Mouse (Mus musculus) lung, postnatal 10 days (tissue): ENCODE data around the gene F3.
A peak's percentile ranks its signal among the peaks of the same experiment; 100 is the strongest.
"Not testable (repeated sequence)": the region's sequence is repeated elsewhere in the genome, so short reads cannot be mapped to it uniquely, and the experiment has no call there.

Source experiments
- DNase-seq: peaks from one replicate; pipeline ENCODE4 v3.0.0; 2021

F3 gene

GRCm38 (mm10) chr3:121739489-121740213, 16.3 kb downstream of the F3 start:
- no peak for DNase-seq

DNA sequence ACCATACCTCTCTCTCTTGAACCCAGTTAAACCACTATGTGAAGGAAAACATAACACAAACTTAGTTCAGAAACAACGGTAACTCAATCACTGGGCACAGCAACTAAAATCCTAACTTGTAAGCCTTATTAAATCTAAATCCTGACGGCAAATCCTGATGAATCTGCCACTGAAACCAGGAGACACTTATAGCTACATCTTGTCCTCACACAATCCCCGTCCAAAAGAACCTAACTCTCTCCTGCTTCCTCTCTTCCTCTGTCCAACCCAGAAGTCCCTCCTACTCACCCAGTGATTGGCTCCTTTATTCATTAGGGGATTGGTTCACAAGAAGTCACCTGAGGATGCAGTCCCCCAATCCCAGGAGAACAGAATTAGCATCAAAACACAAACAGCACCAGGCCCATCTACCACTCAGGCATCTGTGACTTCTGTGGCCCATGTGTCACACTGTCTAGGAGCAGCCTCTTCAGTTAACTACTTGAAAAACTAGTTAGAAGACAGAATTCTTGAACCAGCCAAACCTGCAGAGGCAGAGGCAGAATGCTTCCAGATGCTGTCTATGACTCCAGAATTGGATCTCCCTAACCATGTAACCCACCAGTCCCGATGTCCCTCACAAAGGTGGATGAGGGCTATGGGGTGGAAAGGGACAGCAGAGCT, 18.0 kb downstream of the F3 start:
- not testable (repeated sequence) for DNase-seq

DNA sequence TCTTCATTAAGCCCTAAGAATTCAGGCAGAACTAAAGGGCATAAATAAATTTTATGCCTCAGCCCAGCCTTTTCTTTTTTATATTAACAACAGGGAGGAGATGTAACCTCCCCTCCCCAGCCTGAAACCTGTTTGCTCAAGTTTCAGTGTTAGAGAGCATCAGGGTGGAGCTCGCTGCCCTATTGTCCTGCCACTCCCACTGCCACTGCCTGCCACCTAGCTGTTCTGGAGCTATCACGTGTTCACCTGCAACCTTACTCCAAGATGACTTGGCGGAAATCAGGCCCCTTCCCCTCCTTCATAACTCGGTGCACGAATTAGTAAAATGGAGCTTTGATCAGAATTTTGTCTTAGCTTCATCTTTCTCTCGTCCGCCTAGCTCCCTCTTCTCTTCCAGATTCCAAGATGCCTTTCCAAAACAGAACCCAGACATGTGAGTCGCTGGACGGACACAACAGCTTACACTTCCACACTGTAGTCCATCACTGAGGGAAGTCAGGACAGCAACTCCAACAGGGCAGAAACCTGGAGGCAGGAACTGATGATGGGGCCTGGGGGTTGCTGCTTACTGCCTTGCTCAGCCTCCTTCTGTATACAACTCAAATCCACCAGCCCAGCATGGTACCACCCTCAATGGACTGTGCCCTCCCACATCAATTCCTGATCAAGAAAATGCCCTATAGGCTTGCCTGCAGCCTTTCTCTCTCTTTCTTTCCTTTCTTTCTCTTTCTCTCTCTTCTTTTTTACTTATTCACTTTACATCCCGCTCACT, 31.2 kb downstream of the F3 start:
- DNase-seq: not testable (repeated sequence)

DNA sequence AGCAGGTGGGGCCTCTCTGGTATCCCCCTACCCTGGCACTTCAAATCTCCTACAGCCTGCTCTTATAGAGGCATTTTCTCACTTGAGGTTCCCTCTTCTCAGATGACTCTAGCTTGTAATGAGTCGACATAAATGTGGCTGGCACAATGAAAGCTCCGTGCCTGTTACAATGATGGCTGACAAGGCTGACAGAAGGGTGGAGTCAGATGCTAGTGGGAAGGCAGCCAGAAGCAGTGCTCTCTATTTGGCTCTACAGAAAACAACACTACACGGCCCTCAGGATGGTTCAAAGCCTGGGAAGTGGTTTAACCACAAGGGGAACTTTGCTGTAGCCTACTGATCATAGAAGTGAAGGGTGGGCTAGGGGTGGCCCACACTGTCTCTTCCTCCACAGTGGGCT, 31.8 kb downstream of the F3 start:
- peak; percentile 53 for DNase-seq

DNA sequence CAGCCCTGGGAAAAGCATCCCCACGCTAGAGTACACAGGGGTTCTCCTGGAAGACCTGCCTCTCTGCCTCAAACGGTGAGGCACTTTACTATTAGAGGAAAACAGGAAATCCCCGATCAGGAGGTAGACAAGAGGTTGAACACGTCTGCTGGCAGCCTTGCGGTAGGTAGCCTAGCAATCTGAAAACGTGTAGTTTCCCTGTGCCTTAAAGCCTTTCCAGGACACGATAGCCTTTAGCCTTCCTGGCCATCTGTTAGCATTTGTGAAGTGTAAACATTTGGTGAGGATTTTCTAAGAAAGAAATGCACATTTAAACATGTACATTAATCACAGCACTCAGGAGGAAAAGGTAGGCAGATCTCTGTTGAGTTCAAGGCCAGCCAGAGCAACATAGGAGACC, 35.0 kb downstream of the F3 start:
- DNase-seq: no peak

- DNase-seq: no peak
Measured at GRCm38 (mm10) chr3:121762056-121762852, 38.9 kb downstream of the F3 start.

GRCm38 (mm10) chr3:121766048-121766447, 42.7 kb downstream of the F3 start:
- no peak for DNase-seq

DNA sequence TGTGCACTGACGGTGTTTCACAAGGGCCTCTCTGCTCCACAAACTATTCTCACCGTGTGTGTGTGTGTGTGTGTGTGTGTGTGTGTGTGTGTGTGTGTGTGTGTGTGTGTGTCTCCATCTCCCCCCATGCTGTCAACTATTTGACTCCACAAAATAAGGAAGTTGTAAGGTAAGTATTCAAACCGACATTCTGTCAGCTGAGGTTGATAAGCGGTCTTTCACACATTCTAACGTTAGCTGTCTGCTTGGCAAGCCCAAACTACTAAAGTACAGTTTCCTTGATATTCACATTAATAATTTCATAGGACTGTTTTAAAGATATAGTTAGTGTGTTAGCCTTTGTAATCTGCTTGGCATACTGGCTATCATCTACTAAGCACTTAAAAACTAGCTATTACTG, 43.5 kb downstream of the F3 start:
- DNase-seq: no peak

DNA sequence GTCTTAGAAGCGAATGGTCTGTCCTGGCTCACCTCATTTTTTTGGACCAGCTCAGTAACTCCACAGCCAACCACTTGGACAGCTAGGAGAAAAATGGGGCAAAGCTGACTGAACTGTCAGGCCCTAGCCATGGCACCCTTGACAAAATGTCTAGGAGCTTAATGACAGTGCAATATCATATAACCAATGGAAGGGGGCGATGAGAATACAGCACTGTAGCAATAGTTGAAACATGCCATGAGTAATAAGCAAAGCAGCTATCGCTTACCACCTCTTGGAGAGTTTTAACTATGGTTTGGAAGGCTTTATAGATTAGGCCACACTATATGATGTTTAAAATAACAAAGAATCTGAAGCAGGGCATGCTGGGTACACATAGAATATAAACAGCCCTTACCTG, 45.4 kb downstream of the F3 start:
- DNase-seq: no peak

DNA sequence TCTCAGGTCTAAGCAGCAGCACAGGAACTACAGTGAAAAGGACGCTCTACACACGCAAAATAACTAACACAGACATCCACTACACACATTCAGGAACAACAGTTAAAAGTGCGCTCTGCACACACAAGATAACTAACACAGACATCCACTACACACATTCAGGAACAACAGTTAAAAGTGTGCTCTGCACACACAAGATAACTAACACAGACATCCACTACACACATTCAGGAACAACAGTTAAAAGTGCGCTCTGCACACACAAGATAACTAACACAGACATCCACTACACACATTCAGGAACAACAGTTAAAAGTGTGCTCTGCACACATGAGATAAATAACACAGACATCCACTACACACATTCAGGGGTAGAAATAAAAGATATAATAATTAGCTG, 50.0 kb downstream of the F3 start:
- not testable (repeated sequence) for DNase-seq

DNA sequence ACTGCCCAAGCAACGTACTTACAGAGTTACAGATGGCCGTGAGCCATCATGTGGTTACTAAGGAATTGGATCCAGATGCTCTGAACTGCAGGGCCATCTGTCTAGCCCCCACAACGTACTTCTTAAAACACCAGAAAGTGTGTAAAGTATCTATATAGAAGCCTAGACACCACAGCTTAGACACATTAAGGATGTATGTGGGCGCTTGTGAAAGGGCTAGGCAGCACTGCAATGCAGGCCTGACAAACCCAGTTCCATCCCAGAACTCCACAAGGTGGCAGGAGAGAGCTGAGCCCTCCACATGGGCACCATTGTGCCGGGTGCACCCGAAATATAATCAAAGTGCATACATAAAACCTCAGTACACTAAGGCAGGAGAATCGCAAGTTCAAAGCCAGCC, 54.6 kb downstream of the F3 start:
- peak; percentile 73 for DNase-seq

- DNase-seq: peak; percentile 14
Measured at GRCm38 (mm10) chr3:121783020-121783419, 59.7 kb downstream of the F3 start.
